Mouse (Mus musculus): Measurements from ENCODE around the gene Ssx2ip. TPM values are rescaled to one million over a fixed set of nuclear protein-coding genes. Genes with fewer than 3 reads are reported as not detected.

Ssx2ip gene
- polyA plus RNA-seq, 1 experiment from 2014 or later, result 14.4 TPM

DNA sequence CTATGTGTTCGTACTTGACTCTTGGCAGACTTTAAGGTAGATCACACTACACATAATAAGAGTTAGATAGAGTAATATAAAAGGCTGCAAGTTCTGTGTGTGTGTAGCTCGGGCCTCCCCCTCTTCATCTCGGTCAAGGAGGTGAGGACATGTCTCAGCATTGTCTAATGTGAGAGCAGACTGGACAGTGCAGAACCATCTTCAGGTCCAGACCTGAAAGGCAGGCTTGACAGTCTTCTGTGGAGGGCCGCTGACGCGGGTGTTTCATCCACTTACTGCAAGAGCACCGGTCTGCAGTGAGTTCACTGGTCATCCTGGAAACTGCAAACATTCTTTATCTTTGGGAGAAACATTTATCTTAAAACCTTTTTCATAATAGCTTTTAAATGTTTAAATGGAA is 38.0 kb downstream of the Ssx2ip start:
- WGBS, result 90% methylated on average over 7 of the region's 7 CpGs
- no peaks in the 10 kb centered on the region for H3K27me3 ChIP-seq

DNA sequence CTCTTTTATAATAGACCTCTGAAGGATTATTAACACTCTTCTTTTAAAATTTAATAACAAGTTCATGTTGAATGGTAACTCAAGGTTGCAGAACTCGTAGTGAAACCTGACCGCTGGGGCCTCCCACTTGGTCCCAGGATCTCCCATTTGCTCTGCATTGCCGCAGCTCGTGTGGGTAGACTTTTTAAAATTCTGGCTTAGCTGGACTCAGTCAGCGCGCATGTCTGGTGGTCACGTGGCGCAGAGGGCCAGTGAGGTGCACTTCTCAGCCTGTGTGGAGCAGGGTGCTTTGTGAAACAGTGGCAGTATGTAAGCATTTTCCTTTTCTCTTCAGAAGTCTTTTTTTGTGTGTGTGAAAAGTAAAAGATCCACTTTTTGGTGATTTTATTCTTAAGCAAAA is 38.5 kb downstream of the Ssx2ip start:
- WGBS, result 91% methylated on average over 8 of the region's 8 CpGs
- Histone ChIP-seq H3K9me3 (no peaks in the 10 kb centered on the region), H3K4me3 (no peak overlapping the region), H3K4me2 (no peak overlapping the region), H3K9ac (no peak overlapping the region), H3K27ac (no peak overlapping the region), H3K36me3 (peaks cover 30% of the 10 kb centered on the region), H3K27me3 (no peaks in the 10 kb centered on the region), H3K4me1 (replicated peaks) (no peaks in the 10 kb centered on the region)
- ATAC-seq (ENCODE audit: low FRiP score), result no peak

More for the DNA sequence above, 38.0 kb downstream of the Ssx2ip start:
- Histone ChIP-seq H3K9ac (no peak overlapping the region), H3K36me3 (peaks cover 32% of the 10 kb centered on the region), H3K4me2 (no peak overlapping the region), H3K9me3 (no peaks in the 10 kb centered on the region), H3K27ac (no peak overlapping the region), H3K4me3 (no peak overlapping the region), H3K4me1 (replicated peaks) (no peaks in the 10 kb centered on the region)
- no peak for ATAC-seq (ENCODE audit: low FRiP score)

DNA sequence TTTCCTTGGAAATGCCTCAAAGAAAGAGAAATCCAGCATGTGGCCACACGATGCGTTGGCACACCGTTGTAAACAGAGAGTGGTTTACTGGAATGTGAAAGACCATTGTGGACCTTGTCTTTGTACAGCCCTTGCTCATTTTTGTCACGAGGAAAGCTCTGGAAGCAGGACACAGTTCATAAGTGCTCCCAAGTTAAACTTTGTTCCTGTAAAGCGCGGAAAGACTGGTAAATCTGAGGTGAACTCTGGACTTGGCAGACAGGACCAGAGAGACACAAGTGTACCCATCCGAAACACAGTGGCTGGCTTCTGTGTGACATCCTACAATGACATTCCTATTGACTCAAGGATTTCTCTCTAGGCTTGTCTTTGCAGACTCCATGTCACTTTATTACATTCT is 38.9 kb downstream of the Ssx2ip start:
- Histone ChIP-seq H3K27me3 (0 out of 2 replicates have a peak, but pooled peaks cover 4% of the 10 kb centered on the region), H3K9ac (no peak overlapping the region), H3K9me3 (no peaks in the 10 kb centered on the region), H3K4me2 (no peak overlapping the region), H3K4me3 (no peak overlapping the region), H3K27ac (no peak overlapping the region), H3K36me3 (peaks cover 25% of the 10 kb centered on the region), H3K4me1 (replicated peaks) (no peaks in the 10 kb centered on the region)
- no peak for ATAC-seq (ENCODE audit: low FRiP score)
- WGBS, result 82% methylated on average over 7 of the region's 7 CpGs

DNA sequence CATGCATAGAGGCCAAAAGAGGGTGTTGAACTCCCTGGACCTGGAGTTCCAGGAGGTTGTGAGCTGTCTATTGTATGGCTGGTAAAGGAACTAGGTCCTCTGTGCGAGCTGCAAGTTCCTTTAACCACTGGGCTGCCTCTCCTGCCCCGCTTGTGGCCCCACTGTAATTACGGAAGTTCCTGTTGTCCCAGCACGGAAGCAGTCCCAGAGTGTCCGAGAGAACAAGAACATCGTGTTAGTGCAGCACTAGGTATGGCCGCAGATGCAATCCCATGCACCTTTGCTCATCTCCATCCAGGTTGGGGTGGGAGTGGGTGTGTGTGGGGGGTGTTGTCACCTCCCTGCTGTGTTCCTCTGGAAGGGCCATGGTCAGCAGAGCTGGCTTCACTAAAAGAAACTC is 40.4 kb downstream of the Ssx2ip start:
- H3K27me3 ChIP-seq, result 0 out of 2 replicates have a peak, but pooled peaks cover 4% of the 10 kb centered on the region
- peaks cover 1% of the 10 kb centered on the region; the same call in 1 of the 2 replicates for H3K4me1 ChIP-seq (replicated peaks)
- WGBS, result 95% methylated on average over 7 of the region's 7 CpGs
- no peak overlapping the region for H3K9ac ChIP-seq
- H3K27ac ChIP-seq, result no peak overlapping the region
- H3K4me3 ChIP-seq, result no peak overlapping the region
- H3K36me3 ChIP-seq, result peaks cover 18% of the 10 kb centered on the region
- H3K4me2 ChIP-seq, result no peak overlapping the region
- no peaks in the 10 kb centered on the region for H3K9me3 ChIP-seq
- ATAC-seq (ENCODE audit: low FRiP score), result no peak

DNA sequence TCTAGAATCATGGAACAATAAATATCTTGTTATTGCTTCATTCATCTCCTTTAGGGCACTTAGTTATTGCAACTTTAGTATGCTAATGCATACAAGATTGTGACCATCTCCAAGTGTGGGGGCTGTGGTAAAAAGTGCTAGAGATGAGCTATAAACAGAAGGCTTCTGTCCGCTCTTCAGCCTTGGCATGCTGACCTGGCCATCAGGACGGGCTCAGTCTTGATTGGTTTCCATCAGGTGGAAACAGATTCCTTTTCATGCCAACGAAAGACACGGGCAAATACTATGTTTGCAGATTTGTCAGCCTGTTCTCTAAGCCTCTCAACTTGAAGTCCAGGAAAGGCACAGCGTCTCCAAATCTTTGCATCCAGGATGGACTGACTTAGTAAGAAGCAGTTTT is 42.7 kb downstream of the Ssx2ip start:
- Histone ChIP-seq H3K9ac (no peak overlapping the region), H3K27ac (no peak overlapping the region), H3K9me3 (no peaks in the 10 kb centered on the region), H3K36me3 (peaks cover 10% of the 10 kb centered on the region; the same call in 1 of the 2 replicates), H3K4me3 (no peak overlapping the region), H3K4me2 (no peak overlapping the region), H3K4me1 (replicated peaks) (peaks cover 10% of the 10 kb centered on the region; the same call in 1 of the 2 replicates), H3K27me3 (0 out of 2 replicates have a peak, but pooled peaks cover 4% of the 10 kb centered on the region)
- 95% methylated on average over 5 of the region's 5 CpGs for WGBS
- no peak for ATAC-seq (ENCODE audit: low FRiP score)

DNA sequence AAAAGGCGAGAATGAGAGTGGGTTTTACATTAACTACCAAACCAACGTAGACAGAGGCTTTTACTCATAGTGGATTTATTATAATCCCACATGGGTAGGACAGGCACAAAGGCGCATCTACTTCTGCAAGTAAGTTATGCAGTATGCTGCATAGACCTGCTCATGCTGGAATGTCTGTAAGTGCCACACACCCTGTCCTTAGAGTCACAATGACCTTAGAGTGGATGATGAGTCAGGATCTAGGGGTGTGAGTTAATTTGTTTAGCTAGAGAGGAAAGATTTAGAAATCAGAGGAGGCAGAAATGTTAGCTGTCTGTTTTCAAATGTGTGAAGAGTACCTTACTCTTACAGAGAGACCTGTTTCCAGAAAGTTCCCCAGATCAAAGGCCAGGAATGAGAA is 43.2 kb downstream of the Ssx2ip start:
- H3K27ac ChIP-seq, result no peak overlapping the region
- H3K4me2 ChIP-seq, result no peak overlapping the region
- no peaks in the 10 kb centered on the region for H3K9me3 ChIP-seq
- no peak overlapping the region for H3K4me3 ChIP-seq
- no peak for ATAC-seq (ENCODE audit: low FRiP score)
- H3K9ac ChIP-seq, result no peak overlapping the region
- H3K27me3 ChIP-seq, result 0 out of 2 replicates have a peak, but pooled peaks cover 4% of the 10 kb centered on the region
- H3K4me1 ChIP-seq (replicated peaks), result peaks cover 10% of the 10 kb centered on the region; the same call in 1 of the 2 replicates
- peaks cover 6% of the 10 kb centered on the region; the same call in 1 of the 2 replicates for H3K36me3 ChIP-seq
- WGBS, result 95% methylated on average over 3 of the region's 3 CpGs

DNA sequence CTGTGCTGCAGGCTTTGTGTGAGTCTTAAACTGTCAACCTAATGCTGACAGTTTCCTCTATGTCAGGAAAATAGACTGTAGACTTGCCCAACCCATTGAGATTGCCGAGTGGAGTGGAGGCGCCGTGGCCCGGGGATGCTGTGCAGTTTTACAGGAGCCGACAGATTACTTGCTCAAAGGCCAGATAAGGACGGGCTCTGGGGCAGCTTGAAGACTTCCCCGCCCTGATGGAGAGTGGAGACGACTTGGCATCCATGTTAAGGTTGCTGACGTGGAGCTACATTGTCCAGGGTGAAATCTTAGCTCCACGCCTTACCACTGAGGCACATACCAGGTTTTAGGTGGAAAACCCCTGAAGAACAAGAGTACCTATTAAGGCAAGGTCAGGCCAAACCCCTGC is 43.9 kb downstream of the Ssx2ip start:
- no peaks in the 10 kb centered on the region for H3K9me3 ChIP-seq
- no peak for ATAC-seq (ENCODE audit: low FRiP score)
- H3K36me3 ChIP-seq, result peaks cover 6% of the 10 kb centered on the region; the same call in 1 of the 2 replicates
- 0 out of 2 replicates have a peak, but pooled peaks cover 4% of the 10 kb centered on the region for H3K27me3 ChIP-seq
- WGBS, result 92% methylated on average over 10 of the region's 10 CpGs
- no peak overlapping the region for H3K4me2 ChIP-seq
- H3K4me3 ChIP-seq, result no peak overlapping the region
- H3K27ac ChIP-seq, result no peak overlapping the region
- peaks cover 10% of the 10 kb centered on the region; the same call in 1 of the 2 replicates for H3K4me1 ChIP-seq (replicated peaks)
- H3K9ac ChIP-seq, result no peak overlapping the region

DNA sequence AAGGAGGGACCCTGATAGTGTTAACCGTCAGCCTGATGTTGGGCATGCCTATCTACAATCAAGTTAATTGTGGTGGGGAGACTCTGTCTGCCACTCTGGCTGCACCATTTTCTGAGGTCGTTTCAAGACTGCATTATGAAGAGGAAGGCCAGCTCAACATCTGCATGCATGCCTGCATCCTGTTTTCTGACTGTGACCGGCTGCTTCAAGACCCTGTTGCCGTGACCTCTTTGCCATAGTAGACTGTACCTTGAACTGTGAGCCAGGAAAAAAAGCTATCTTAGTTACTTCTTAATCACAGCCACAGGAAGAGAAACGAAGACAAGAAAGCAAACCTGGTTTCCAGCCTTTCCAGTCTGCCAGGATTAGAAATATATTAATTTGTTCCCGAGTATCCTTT is 44.5 kb downstream of the Ssx2ip start:
- no peak overlapping the region for H3K27ac ChIP-seq
- ATAC-seq (ENCODE audit: low FRiP score), result no peak
- WGBS, result 80% methylated on average over 6 of the region's 6 CpGs

DNA sequence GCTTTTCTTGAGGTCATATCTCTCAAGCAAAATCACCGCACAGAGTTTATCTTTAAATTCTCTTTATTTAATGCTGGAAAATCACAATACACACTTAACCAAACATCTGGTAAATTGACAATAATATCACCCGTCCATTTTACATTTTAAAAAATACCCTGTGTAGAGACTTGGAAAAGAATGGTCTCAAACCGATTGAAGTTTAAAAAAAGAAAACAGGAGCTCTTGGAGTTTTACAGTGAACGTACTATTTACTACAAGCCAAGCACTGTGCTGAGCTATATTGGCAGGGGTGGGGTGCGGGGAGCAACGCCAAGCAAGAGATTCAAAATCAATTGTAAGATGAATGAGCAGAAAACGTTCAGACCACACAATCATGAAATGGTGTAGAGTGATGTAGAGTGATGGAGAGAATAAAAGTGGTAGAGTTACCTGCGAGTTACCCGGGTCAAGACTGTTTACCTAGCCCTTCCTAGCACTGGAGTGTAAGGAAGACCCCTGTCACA is 45.4 kb downstream of the Ssx2ip start, which contains the start of gene Ctbs:
Gene Ctbs, plus strand, starts transcription at position 51 of the 506 bp plus-strand sequence.
- no peak for ATAC-seq (ENCODE audit: low FRiP score)
- Histone ChIP-seq H3K27ac (peak within 1 kb of the TSS; percentile 76), H3K36me3 (peaks cover 6% of the 10 kb centered on the region; the same call in 1 of the 2 replicates), H3K27me3 (0 out of 2 replicates have a peak, but pooled peaks cover 4% of the 10 kb centered on the region), H3K9me3 (no peaks in the 10 kb centered on the region), H3K4me3 (peak within 1 kb of the TSS; percentile 54), H3K4me2 (peak within 1 kb of the TSS; percentile 65), H3K4me1 (replicated peaks) (peaks cover 10% of the 10 kb centered on the region; the same call in 1 of the 2 replicates), H3K9ac (peak within 1 kb of the TSS; percentile 72)
- 55% methylated on average over 9 of the region's 9 CpGs for WGBS

More for the DNA sequence above, 44.5 kb downstream of the Ssx2ip start:
- Histone ChIP-seq H3K4me3 (no peak overlapping the region), H3K27me3 (0 out of 2 replicates have a peak, but pooled peaks cover 4% of the 10 kb centered on the region), H3K4me2 (no peak overlapping the region), H3K9me3 (no peaks in the 10 kb centered on the region), H3K36me3 (peaks cover 6% of the 10 kb centered on the region; the same call in 1 of the 2 replicates), H3K4me1 (replicated peaks) (peaks cover 10% of the 10 kb centered on the region; the same call in 1 of the 2 replicates), H3K9ac (no peak overlapping the region)

DNA sequence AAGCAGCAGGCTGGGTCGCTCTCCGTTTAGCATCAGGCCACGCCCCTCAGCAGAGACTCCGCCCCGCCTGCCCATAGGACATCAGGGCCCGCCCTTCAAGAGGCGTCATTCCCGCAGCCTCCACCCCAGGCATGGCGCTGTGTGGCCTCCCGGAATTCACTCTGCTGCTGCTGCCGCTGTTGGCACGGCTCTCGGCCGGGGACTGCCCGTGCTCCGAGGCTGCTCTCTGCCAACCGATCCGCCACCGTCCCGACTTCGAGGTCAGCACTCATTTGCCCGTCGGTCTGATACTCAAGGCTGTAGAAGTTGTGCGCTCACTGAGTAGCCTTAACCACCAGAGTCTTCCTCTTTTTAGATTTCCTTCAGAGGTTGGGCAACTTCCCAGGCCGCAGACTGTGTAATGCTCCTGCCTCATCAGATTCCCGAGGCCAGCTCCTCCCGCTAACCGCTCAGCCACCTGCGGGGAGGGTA is 46.0 kb downstream of the Ssx2ip start:
- peak overlapping the region; percentile 76 for H3K27ac ChIP-seq
- WGBS, result under 1% methylated on average over 29 of the region's 29 CpGs
- peak overlapping the region; percentile 54 for H3K4me3 ChIP-seq
- H3K9ac ChIP-seq, result peak overlapping the region; percentile 72
- H3K9me3 ChIP-seq, result no peaks in the 10 kb centered on the region
- ATAC-seq (ENCODE audit: low FRiP score), result peak; percentile 98
- 0 out of 2 replicates have a peak, but pooled peaks cover 4% of the 10 kb centered on the region for H3K27me3 ChIP-seq
- H3K4me1 ChIP-seq (replicated peaks), result peaks cover 10% of the 10 kb centered on the region; the same call in 1 of the 2 replicates
- H3K4me2 ChIP-seq, result peak overlapping the region; percentile 65
- H3K36me3 ChIP-seq, result peaks cover 6% of the 10 kb centered on the region; the same call in 1 of the 2 replicates

DNA sequence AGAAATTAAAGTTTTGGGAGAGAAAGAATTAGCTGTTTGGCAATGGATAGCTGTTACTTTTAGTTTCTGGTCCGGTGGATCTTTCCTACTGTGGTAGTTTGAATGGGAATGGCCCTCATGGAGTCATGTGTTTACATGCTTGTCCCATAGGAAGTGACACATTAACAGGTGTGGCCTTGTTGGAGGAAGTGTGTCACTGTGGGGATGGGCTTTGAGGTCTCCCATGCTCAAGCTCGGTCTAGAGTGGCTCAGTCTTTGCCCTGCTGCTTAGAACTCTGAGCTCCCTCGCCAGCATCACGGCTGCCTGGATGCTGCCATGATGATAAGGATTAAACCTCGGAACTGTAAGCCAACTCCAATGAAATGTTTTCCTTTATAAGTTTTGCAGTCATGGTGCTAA is 46.9 kb downstream of the Ssx2ip start:
- Histone ChIP-seq H3K4me1 (replicated peaks) (peaks cover 10% of the 10 kb centered on the region; the same call in 1 of the 2 replicates), H3K9ac (no peak overlapping the region), H3K9me3 (no peaks in the 10 kb centered on the region), H3K36me3 (no peaks in the 10 kb centered on the region), H3K27ac (no peak overlapping the region), H3K4me2 (no peak overlapping the region), H3K27me3 (0 out of 2 replicates have a peak, but pooled peaks cover 4% of the 10 kb centered on the region), H3K4me3 (no peak overlapping the region)
- 86% methylated on average over 5 of the region's 5 CpGs for WGBS
- ATAC-seq (ENCODE audit: low FRiP score), result no peak

DNA sequence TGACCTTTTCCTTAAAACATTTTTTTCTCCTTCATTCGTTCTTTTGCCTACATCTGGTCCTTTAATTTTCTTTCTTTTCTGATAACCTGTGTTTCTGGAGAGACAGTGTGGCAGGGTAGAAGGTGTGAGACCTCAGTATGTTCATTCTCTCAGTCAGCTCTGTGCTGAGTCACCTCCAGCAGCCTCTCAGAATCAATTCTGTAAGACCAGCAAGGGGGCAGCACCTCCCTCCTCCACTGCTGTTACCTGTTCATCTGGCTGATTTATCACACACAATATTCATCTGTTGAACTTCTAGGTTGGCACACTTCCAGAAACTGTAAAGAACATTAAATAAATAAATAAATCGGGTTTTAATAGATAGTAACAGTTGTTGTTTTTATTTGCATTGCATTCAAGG is 58.5 kb downstream of the Ssx2ip start:
- ATAC-seq (ENCODE audit: low FRiP score), result no peak

More for the DNA sequence above, 58.5 kb downstream of the Ssx2ip start:
- no peaks in the 10 kb centered on the region for H3K36me3 ChIP-seq
- WGBS, result 76% methylated on average over 2 of the region's 2 CpGs
- no peaks in the 10 kb centered on the region for H3K9me3 ChIP-seq
- no peak overlapping the region for H3K4me3 ChIP-seq
- H3K4me2 ChIP-seq, result no peak overlapping the region
- no peaks in the 10 kb centered on the region for H3K4me1 ChIP-seq (replicated peaks)
- H3K27ac ChIP-seq, result no peak overlapping the region
- no peak overlapping the region for H3K9ac ChIP-seq
- no peaks in the 10 kb centered on the region for H3K27me3 ChIP-seq
